Mouse (Mus musculus): Measurements from ENCODE around the gene Ash1l.

GRCm38 (mm10) chr3:88905741-88906140 lies 44.7 kb upstream of the Ash1l start:
- TF ChIP-seq CTCF (IDR thresholded peaks at IDR 0.05 in 2 of 3, conservative IDR thresholded peaks at IDR 0.05 in 1 of 3; ENCODE audit: control insufficient read depth in 1 of 3, insufficient read depth in 1 of 3, low read depth in 2 of 3, low read length in 3 of 3, poor library complexity in 1 of 3, severe bottlenecking in 1 of 3) (no peak), EP300 (IDR thresholded peaks at IDR 0.05; ENCODE audit: low read depth in 1 of 2, low read length in 2 of 2) (no peak), ZC3H11A (IDR thresholded peaks at IDR 0.05; ENCODE audit: low read depth, low read length) (no peak), JUND (IDR thresholded peaks at IDR 0.05; ENCODE audit: low read depth, low read length) (no peak), POLR2A (IDR thresholded peaks at IDR 0.05; ENCODE audit: control insufficient read depth in 1 of 2, insufficient read depth in 1 of 2, low read depth in 1 of 2, low read length in 2 of 2, poor library complexity in 1 of 2) (no peak), GATA1 (IDR thresholded peaks at IDR 0.05; ENCODE audit: low read depth, low read length) (no peak), MAFK (IDR thresholded peaks at IDR 0.05; ENCODE audit: borderline replicate concordance, low read depth, low read length) (no peak), GABPA (IDR thresholded peaks at IDR 0.05; ENCODE audit: low read depth, low read length) (no peak), POLR2AphosphoS5 (IDR thresholded peaks at IDR 0.05; ENCODE audit: borderline replicate concordance, low read depth, low read length) (no peak), POLR2AphosphoS2 (IDR thresholded peaks at IDR 0.05; ENCODE audit: low read length) (no peak), CHD2 (IDR thresholded peaks at IDR 0.05; ENCODE audit: low read length) (no peak), NELFE (IDR thresholded peaks at IDR 0.05; ENCODE audit: low read depth, low read length) (no peak)
